Mouse (Mus musculus): ENCODE results near the gene Tenm3. TPM values are rescaled to one million over a fixed set of nuclear protein-coding genes. Genes with fewer than 3 reads are reported as not detected.

The Tenm3 gene
- polyA plus RNA-seq, 1 experiment from 2014 or later = 48.5 TPM

DNA sequence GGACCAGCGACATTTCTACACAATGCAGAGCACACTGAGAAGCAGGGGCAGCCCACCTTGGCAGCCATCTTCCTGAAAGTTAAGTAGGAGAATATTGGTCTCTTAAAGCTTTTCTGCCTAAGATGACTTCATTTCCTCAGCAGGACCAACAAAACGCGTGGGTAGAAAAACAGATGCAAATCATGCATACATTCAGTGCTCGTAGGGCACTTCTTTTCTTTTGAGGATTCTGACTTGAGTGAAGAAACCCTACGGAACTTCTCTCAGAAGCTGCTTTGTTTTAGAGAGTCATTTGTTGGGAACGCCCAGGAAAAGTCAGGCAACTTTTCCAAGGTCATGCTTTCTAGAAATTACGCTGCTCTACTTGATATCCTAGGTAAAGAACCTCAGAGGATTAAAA is 298.9 kb downstream of the Tenm3 start:
- peaks cover 50% of the 10 kb centered on the region for H3K36me3 ChIP-seq
- WGBS = 88% methylated on average over 7 of the region's 7 CpGs
- H3K27me3 ChIP-seq (ENCODE audit: low read depth, poor library complexity, severe bottlenecking) = no peaks in the 10 kb centered on the region

DNA sequence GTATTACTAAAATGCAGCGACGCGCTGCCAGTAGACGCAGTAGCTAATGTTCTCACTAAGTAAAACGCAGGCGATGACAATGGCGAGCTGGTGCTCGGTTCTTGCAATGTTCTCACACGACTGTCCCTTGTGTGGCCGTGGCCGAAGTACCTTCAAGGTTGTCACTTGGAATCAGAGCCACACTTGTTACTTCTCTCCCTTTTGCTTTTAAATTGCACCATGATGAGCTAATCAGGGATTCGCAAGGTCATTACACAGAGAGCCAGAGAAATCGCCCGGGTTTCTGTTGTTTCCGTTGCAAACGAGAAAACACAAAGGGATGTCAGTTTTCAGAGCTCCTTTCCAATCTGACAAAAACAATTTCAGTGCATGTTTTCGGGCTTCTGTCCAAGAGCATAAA is 301.6 kb downstream of the Tenm3 start:
- 96% methylated on average over 17 of the region's 17 CpGs for WGBS
- Histone ChIP-seq H3K27me3 (ENCODE audit: low read depth, poor library complexity, severe bottlenecking) (no peaks in the 10 kb centered on the region), H3K36me3 (peaks cover 29% of the 10 kb centered on the region), H3K4me3 (no peak overlapping the region), H3K27ac (no peak overlapping the region), H3K9me3 (replicated peaks) (no peaks in the 10 kb centered on the region), H3K4me1 (peaks cover 9% of the 10 kb centered on the region)
- DNase-seq (ENCODE audit: low spot score) = no peak

More for the DNA sequence above, 298.9 kb downstream of the Tenm3 start:
- Histone ChIP-seq H3K4me1 (peaks cover 5% of the 10 kb centered on the region), H3K9me3 (replicated peaks) (no peaks in the 10 kb centered on the region), H3K27ac (no peak overlapping the region), H3K4me3 (no peak overlapping the region)
- DNase-seq (ENCODE audit: low spot score) = no peak

DNA sequence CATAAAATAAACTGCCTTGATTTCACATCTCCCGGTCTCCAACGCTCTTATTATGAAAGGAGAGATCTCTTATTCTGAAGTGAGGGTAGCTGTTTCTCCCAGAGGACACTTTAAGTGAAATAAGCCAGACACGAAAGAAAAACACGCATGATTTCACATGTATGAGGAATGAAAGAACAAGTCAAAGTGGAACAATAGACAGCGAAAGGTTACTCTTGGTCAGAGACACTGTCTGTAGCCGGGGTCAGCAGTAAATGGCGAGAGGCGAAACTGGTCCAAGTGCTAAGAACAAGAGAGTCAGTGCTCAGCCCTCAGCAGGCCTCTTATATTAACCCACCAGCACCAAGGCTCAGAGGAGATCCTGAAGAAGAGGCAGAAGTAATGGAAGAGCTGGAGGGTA is 302.9 kb downstream of the Tenm3 start:
- Histone ChIP-seq H3K36me3 (peaks cover 30% of the 10 kb centered on the region), H3K27ac (no peak overlapping the region), H3K4me3 (no peak overlapping the region), H3K27me3 (ENCODE audit: low read depth, poor library complexity, severe bottlenecking) (no peaks in the 10 kb centered on the region), H3K4me1 (peaks cover 9% of the 10 kb centered on the region), H3K9me3 (replicated peaks) (no peaks in the 10 kb centered on the region)
- no peak for DNase-seq (ENCODE audit: low spot score)
- WGBS = 81% methylated on average over 8 of the region's 8 CpGs

DNA sequence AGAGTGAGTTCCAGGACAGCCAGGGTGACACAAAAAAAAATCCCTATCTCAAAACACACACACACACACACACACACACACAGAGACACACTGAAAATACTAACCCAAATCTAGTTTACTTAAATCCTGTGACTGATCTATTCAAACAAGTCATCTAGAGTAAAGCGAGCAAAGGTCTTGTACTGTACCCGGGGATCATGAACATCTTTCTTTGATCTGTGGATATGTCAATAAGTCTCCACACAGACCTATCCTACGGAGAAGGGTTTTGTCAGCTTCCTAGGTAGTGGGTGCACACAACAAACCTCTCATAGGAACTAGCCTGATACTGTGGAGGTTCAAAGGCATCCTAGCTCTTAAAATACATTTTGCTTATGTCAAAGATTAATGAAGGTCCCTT is 307.9 kb downstream of the Tenm3 start:
- Histone ChIP-seq H3K36me3 (peaks cover 25% of the 10 kb centered on the region), H3K27ac (no peak overlapping the region), H3K9me3 (replicated peaks) (no peaks in the 10 kb centered on the region), H3K4me1 (0 out of 2 replicates have a peak, but pooled peaks cover 4% of the 10 kb centered on the region), H3K27me3 (ENCODE audit: low read depth, poor library complexity, severe bottlenecking) (no peaks in the 10 kb centered on the region), H3K4me3 (no peak overlapping the region)
- WGBS = 93% methylated on average over 3 of the region's 3 CpGs
- DNase-seq (ENCODE audit: low spot score) = no peak

- H3K36me3 ChIP-seq = peaks cover 18% of the 10 kb centered on the region
- no peaks in the 10 kb centered on the region for H3K9me3 ChIP-seq (replicated peaks)
- H3K27ac ChIP-seq = no peak overlapping the region
- 95% methylated on average over 5 of the region's 5 CpGs for WGBS
- H3K27me3 ChIP-seq (ENCODE audit: low read depth, poor library complexity, severe bottlenecking) = no peaks in the 10 kb centered on the region
- DNase-seq (ENCODE audit: low spot score) = no peak
- H3K4me3 ChIP-seq = no peak overlapping the region
- no peaks in the 10 kb centered on the region for H3K4me1 ChIP-seq
Observed at GRCm38 (mm10) chr8:48531795-48532194, 312.0 kb downstream of the Tenm3 start.

GRCm38 (mm10) chr8:48530916-48531570 is 312.7 kb downstream of the Tenm3 start:
- H3K27ac ChIP-seq = no peak overlapping the region
- H3K4me1 ChIP-seq = no peaks in the 10 kb centered on the region
- 94% methylated on average over 11 of the region's 11 CpGs for WGBS
- H3K27me3 ChIP-seq (ENCODE audit: low read depth, poor library complexity, severe bottlenecking) = no peaks in the 10 kb centered on the region
- no peaks in the 10 kb centered on the region for H3K9me3 ChIP-seq (replicated peaks)
- DNase-seq (ENCODE audit: low spot score) = no peak
- H3K4me3 ChIP-seq = no peak overlapping the region
- H3K36me3 ChIP-seq = peaks cover 15% of the 10 kb centered on the region

DNA sequence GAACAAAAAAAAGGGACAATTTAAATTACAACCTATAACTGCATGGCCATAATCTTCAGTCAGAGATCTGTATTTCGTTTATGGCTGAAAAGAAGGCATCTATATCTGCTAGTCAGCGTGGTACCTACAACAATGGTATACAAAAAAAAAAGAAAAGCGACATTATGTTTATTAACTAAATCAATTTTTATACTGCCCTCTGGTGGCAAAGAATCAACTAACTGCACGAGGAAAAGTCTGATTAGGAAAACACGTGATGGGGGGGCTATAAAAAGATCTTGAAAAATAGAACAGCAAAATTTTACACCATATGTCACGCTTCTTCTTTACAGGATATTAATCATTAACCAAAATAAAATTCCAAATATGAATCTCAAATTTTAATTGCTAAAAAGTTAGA is 316.3 kb downstream of the Tenm3 start:
- no peaks in the 10 kb centered on the region; the same call in 1 of the 2 replicates for H3K4me1 ChIP-seq
- 52% methylated on average over 6 of the region's 6 CpGs for WGBS
- no peaks in the 10 kb centered on the region for H3K9me3 ChIP-seq (replicated peaks)
- no peak overlapping the region for H3K4me3 ChIP-seq
- peaks cover 2% of the 10 kb centered on the region; the same call in 1 of the 2 replicates for H3K36me3 ChIP-seq
- no peak for DNase-seq (ENCODE audit: low spot score)
- no peaks in the 10 kb centered on the region for H3K27me3 ChIP-seq (ENCODE audit: low read depth, poor library complexity, severe bottlenecking)
- no peak overlapping the region for H3K27ac ChIP-seq

- Histone ChIP-seq H3K4me3 (no peak overlapping the region), H3K4me1 (peaks cover 13% of the 10 kb centered on the region)
- 94% methylated on average over 4 of the region's 4 CpGs for WGBS
Observed at GRCm38 (mm10) chr8:48522536-48523123, 321.1 kb downstream of the Tenm3 start.

GRCm38 (mm10) chr8:48522004-48522403 is 321.7 kb downstream of the Tenm3 start:
- Histone ChIP-seq H3K36me3 (0 out of 2 replicates have a peak, but pooled peaks cover 5% of the 10 kb centered on the region), H3K4me3 (no peak overlapping the region), H3K9me3 (replicated peaks) (no peaks in the 10 kb centered on the region), H3K4me1 (peaks cover 19% of the 10 kb centered on the region), H3K27me3 (ENCODE audit: low read depth, poor library complexity, severe bottlenecking) (no peaks in the 10 kb centered on the region), H3K27ac (no peak overlapping the region)
- WGBS = 85% methylated on average over 8 of the region's 8 CpGs
- no peak for DNase-seq (ENCODE audit: low spot score)

More at GRCm38 (mm10) chr8:48522536-48523123, 321.1 kb downstream of the Tenm3 start:
- no peaks in the 10 kb centered on the region for H3K27me3 ChIP-seq (ENCODE audit: low read depth, poor library complexity, severe bottlenecking)
- H3K9me3 ChIP-seq (replicated peaks) = no peaks in the 10 kb centered on the region
- H3K27ac ChIP-seq = no peak overlapping the region
- 0 out of 2 replicates have a peak, but pooled peaks cover 5% of the 10 kb centered on the region for H3K36me3 ChIP-seq
- DNase-seq (ENCODE audit: low spot score) = no peak

- DNase-seq (ENCODE audit: low spot score) = no peak
- H3K9me3 ChIP-seq (replicated peaks) = no peaks in the 10 kb centered on the region
- H3K36me3 ChIP-seq = peaks cover 13% of the 10 kb centered on the region; the same call in 1 of the 2 replicates
- no peak overlapping the region for H3K27ac ChIP-seq
- H3K4me1 ChIP-seq = peaks cover 22% of the 10 kb centered on the region
- H3K27me3 ChIP-seq (ENCODE audit: low read depth, poor library complexity, severe bottlenecking) = no peaks in the 10 kb centered on the region
- H3K4me3 ChIP-seq = no peak overlapping the region
Observed at GRCm38 (mm10) chr8:48517431-48517830, 326.3 kb downstream of the Tenm3 start.

GRCm38 (mm10) chr8:48514230-48514629 is 329.5 kb downstream of the Tenm3 start:
- H3K27me3 ChIP-seq (ENCODE audit: low read depth, poor library complexity, severe bottlenecking) = no peaks in the 10 kb centered on the region
- no peak overlapping the region for H3K27ac ChIP-seq
- no peak for DNase-seq (ENCODE audit: low spot score)
- H3K4me3 ChIP-seq = no peak overlapping the region
- 92% methylated on average over 4 of the region's 4 CpGs for WGBS
- H3K4me1 ChIP-seq = peaks cover 27% of the 10 kb centered on the region
- no peaks in the 10 kb centered on the region for H3K9me3 ChIP-seq (replicated peaks)
- peaks cover 12% of the 10 kb centered on the region; the same call in 1 of the 2 replicates for H3K36me3 ChIP-seq

DNA sequence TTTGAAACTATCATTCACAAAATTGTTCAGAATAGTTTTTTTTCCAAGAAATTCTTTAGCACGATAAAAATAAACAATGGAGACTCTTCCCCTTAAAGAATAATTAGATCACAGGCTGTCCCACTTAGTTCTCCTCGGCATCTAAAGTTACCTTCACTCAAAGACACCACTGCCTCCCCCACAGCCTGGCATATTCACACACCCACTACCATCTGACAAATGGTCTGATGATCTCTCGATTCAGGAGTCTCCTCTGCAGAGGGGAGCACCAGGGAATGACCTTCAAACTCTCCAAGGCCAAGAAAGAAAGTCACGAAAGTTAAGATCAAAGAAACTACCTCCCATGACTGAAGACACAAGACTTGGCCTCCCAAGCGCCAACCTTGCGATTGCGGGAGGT is 329.9 kb downstream of the Tenm3 start:
- Histone ChIP-seq H3K9me3 (replicated peaks) (no peaks in the 10 kb centered on the region), H3K36me3 (peaks cover 12% of the 10 kb centered on the region; the same call in 1 of the 2 replicates), H3K4me3 (no peak overlapping the region), H3K27ac (no peak overlapping the region), H3K27me3 (ENCODE audit: low read depth, poor library complexity, severe bottlenecking) (no peaks in the 10 kb centered on the region), H3K4me1 (peaks cover 30% of the 10 kb centered on the region)
- DNase-seq (ENCODE audit: low spot score) = no peak
- WGBS = 92% methylated on average over 7 of the region's 7 CpGs

- Histone ChIP-seq H3K4me1 (peaks cover 25% of the 10 kb centered on the region), H3K27ac (no peak overlapping the region), H3K36me3 (peaks cover 12% of the 10 kb centered on the region; the same call in 1 of the 2 replicates), H3K4me3 (no peak overlapping the region), H3K9me3 (replicated peaks) (no peaks in the 10 kb centered on the region), H3K27me3 (ENCODE audit: low read depth, poor library complexity, severe bottlenecking) (no peaks in the 10 kb centered on the region)
- WGBS = 94% methylated on average over 12 of the region's 12 CpGs
- no peak for DNase-seq (ENCODE audit: low spot score)
Observed at GRCm38 (mm10) chr8:48511546-48511945, 332.2 kb downstream of the Tenm3 start.
